Mouse (Mus musculus): ENCODE measurements around the gene Atxn1.

The Atxn1 gene

DNA sequence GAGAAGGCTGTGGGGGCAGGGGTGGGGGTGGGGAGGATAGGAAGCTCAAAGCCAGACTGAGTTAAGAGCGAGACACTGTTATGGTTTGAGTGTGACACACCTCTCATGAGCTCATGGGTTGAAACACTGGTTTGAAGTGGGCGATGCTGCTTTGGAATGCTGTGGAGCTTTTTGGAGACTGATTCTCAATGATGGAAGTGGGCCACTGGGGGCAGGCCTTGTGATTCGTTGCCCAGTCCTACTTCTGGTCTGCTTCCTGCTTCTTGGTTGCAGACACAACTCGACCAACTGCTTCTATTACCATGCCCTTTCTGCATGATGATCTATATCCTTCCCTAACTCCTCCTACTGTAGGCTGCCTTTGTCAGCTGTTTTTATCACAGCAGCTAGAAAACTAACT, 216.1 kb downstream of the Atxn1 start:
- ChIA-PET CTCF (interaction anchor here in 2 of 4 experiments (1.0 to 1.1 kb wide), 2 partner anchors 135 to 176 kb away, joined by 3 read pairs; no protein-coding TSS in a partner anchor), POLR2A (interaction anchor here in 2 of 4 experiments (0.7 to 0.9 kb wide), 2 partner anchors 18 to 20 kb away, joined by 3 to 4 read pairs; no protein-coding TSS in a partner anchor)

DNA sequence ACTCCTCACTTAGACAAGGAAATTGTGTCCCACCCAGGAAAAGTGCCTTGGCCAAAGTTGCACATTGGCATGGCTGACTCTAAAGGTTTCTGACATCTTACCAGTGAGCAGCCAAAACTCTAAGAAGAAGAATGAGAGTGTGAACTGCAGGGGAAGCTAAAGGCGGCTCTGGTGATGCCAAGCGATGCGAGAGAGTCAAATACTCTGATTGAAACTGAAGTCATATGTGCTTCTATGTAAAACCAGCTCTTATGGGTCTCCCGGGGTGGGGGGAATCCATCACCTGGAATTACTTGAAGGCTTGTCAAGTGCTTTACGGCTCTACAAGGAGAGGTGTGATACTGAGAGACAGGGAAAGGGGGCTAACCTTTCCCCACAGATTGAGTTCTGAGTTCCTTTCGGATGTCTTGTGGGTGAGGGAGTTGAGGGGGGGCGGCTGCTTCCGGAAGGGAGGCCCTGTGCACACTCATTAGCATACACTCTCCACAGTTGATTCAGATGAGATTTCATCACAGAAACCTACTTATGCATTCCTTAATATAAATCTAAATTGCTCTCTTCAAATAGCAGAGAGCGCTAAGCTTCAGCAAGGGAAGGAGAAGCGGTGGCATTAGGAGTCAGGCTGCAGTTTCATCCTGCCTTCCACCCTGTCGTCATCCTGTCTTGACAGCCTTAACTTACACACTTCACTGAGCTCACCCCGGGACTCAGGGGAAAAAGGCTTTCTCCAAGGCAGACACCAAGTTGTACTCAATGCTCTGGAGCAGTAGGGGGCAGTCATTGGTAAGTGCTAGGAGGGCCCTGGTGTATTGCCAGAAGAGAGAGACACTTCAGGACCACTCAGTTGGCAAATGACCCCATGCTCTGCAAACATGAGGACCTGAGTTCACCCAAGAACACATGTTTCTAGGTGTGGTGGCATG, 218.7 kb downstream of the Atxn1 start:
- ChIA-PET POLR2A (interaction anchor here in 2 of 4 experiments (0.5 to 0.7 kb wide), 2 partner anchors 62 to 126 kb away, joined by 3 to 4 read pairs; no protein-coding TSS in a partner anchor), CTCF (interaction anchor here in 1 of 4 experiments (0.5 to 0.6 kb wide), 2 partner anchors 191 to 200 kb away, joined by 3 read pairs; no protein-coding TSS in a partner anchor)

GRCm38 (mm10) chr13:45744803-45745432, 219.9 kb downstream of the Atxn1 start:
- POLR2A ChIA-PET: interaction anchor here in 2 of 4 experiments (0.7 to 1.0 kb wide), 4 partner anchors 16 to 842 kb away, joined by 3 to 9 read pairs (median 4); no protein-coding TSS in a partner anchor

DNA sequence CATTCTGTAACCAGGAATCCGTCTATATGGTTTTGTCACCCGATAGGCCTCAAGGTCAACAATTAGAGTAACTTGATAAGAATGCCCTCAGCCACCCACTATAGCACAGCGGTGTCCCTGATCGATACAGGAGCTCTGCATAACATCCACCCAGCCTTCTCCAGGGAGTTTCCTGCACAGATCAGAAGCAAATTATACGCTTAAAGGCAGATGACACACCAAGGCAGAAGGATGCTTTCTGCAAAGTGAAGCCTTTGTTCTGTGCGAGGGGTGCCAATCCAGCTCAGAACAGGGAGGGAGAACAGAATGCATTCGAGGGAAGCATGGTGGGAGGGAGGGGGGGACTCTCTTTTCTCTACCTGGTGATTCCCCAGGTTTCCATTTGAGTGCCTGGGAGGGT, 221.0 kb downstream of the Atxn1 start:
- CTCF ChIA-PET: no interaction called here
- POLR2A ChIA-PET: interaction anchor here in 1 of 4 experiments (1.3 kb wide), 1 partner anchor 25 kb away, joined by 3 read pairs; no protein-coding TSS in a partner anchor

More at GRCm38 (mm10) chr13:45744803-45745432, 219.9 kb downstream of the Atxn1 start:
- CTCF ChIA-PET: no interaction called here

DNA sequence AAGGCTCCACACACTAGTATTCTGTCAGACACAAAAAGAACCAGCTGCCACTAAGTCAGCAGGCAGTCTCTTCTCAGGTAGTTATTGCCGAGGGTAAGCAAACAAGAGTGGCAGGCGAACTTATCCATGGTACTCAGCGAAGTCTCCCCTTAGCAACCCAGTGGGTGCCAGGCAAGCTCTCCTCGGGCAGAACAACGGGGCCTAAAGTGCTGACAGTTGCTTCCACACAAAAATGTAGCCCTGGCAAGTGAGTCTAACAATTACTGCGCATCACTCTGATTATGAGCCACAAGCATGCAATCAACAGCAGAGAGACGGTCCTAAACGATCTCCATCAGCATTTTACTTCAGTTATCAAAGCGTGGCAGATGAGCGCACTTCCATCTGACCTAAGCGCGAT, 224.4 kb downstream of the Atxn1 start:
- ChIA-PET CTCF (interaction anchor here in 1 of 4 experiments (0.6 kb wide), 1 partner anchor 751 kb away, joined by 3 read pairs; no protein-coding TSS in a partner anchor), POLR2A (interaction anchor here in 1 of 4 experiments (0.5 kb wide), 1 partner anchor 20 kb away, joined by 3 read pairs; no protein-coding TSS in a partner anchor)

GRCm38 (mm10) chr13:45736241-45736640, 228.6 kb downstream of the Atxn1 start:
- POLR2A ChIA-PET: interaction anchor here in 1 of 4 experiments (0.5 kb wide), 1 partner anchor 684 kb away, joined by 5 read pairs; no protein-coding TSS in a partner anchor
- CTCF ChIA-PET: no interaction called here

- CTCF ChIA-PET: no interaction called here
These were observed 229.0 kb downstream of the Atxn1 start for GRCm38 (mm10) chr13:45735802-45736201.

DNA sequence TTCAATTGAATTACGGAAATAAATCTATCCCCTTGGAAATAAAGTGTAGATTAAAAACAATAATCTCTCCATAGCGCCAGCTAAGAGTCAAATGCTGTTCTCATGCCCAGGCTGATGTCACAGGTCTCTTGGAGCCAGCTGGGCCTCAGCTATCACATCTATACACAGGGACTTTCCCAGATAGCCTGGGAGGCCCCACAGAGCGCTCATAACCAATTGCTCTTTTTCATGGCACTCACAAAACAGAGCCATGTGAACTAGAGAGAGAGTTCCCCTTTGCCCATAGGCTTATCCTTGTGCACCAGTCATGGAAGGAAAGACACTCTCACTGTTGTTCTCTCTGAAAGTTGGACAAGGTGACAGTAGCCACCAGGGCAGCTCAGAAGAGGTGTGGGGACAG, 230.3 kb downstream of the Atxn1 start:
- CTCF ChIA-PET: no interaction called here
- POLR2A ChIA-PET: no interaction called here

More at GRCm38 (mm10) chr13:45735802-45736201, 229.0 kb downstream of the Atxn1 start:
- POLR2A ChIA-PET: no interaction called here

GRCm38 (mm10) chr13:45732590-45732989, 232.2 kb downstream of the Atxn1 start:
- ChIA-PET POLR2A (interaction anchor here in 1 of 4 experiments (0.9 kb wide), 1 partner anchor 18 kb away, joined by 3 read pairs; no protein-coding TSS in a partner anchor), CTCF (no interaction called here)

DNA sequence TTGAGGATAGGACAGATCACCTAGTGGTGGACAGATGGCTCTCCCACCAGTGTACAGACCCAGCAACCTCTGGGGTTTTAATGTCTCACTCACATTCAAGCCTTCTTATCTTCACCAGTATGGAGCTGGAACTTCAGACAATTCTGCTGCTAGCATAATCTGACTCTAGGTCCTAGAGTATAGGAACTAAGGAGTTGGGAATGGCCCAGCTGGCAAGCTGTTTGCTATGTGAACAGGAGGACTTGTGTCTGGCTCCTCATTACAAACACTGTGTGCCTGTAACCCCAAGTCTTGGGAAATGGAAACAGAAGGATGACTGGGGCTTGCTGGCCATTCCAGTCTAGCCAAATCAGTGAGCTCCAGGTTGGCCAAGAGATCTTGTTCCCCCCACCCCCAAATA, 237.9 kb downstream of the Atxn1 start:
- ChIA-PET CTCF (no interaction called here), POLR2A (interaction anchor here in 1 of 4 experiments (1.1 kb wide), 1 partner anchor 8 kb away, joined by 3 read pairs; no protein-coding TSS in a partner anchor)

DNA sequence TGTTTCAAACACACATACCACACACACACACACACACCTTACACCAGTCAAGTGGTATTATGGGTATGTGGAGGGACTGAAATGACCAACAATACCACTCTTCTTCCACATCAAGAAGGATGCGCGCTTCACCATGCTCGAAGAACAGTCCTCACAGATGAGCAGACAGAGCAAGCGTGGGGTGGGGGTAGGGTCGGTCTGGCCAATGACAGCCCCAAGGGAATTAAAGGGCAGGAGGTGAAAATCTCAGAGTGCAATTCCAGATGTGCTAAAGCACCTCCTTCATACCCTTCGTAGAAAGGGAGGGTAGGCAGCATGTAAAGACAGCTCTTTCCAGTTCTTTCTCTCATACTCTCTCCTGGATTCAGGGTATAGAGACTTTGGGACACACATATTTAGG, 238.6 kb downstream of the Atxn1 start:
- POLR2A ChIA-PET: interaction anchor here in 1 of 4 experiments (0.6 kb wide), 1 partner anchor 18 kb away, joined by 9 read pairs; no protein-coding TSS in a partner anchor
- CTCF ChIA-PET: no interaction called here

DNA sequence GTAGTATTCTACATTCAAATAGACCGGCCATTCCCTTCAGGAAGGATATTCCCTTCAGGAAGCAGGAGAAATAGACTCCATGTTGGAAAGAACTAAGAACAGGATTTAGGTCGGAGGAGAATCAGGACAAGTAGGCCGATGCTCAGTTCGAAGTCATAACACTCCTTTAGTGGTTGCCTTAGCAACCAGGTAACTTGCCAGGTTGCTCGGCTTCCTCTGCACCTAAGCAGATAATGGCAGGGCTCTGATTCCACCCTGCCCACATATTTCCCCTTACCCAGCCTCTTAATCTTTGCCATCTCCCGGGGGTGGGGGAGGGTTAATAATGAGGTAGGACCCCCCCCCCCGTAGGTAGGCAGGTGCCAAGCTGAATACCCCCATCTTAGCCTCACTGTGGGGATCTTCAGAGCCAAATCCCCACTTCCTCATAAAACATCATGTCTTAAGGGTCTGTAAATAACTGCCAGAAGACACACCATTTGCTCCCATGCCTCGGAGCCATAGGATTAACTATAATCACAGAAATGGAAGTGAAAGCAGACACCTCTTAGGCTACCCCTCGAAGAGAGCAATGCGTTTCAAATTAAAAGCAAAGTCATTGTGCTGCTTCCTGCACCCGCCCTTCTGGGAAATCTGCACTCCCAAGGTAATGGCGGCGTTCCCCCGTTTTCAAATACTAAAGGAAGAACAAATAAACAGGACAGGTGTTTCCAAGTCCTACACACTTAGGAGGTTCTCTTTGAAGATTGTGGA, 240.1 kb downstream of the Atxn1 start:
- ChIA-PET POLR2A (no interaction called here), CTCF (no interaction called here)

- ChIA-PET POLR2A (no interaction called here), CTCF (no interaction called here)
These were observed 241.9 kb downstream of the Atxn1 start for GRCm38 (mm10) chr13:45722885-45723284.

DNA sequence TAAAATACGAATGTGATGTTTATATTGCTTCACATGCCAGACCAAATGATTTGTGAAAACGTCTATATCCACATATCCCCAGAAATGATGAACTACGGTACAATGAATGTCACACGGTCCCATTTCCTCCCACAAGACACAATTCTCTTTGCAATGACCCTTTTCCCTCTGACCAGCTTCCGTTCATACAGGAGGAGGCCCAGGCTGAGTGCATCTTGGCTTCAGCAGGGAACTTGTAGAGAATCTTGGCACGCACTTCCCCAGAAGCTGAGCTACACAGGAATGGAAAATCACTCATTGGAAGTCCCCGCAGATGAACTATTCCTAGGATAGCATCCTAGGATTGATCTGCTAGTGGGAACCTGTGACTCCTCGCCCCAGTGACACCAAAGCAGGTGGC, 243.2 kb downstream of the Atxn1 start:
- ChIA-PET CTCF (no interaction called here), POLR2A (interaction anchor here in 1 of 4 experiments (1.4 kb wide), 1 partner anchor 10 kb away, joined by 3 read pairs; no protein-coding TSS in a partner anchor)

- CTCF ChIA-PET: interaction anchor here in 2 of 4 experiments (0.5 to 0.6 kb wide), 3 partner anchors 32 to 149 kb away, joined by 3 to 5 read pairs (median 4); no protein-coding TSS in a partner anchor
- POLR2A ChIA-PET: interaction anchor here in 2 of 4 experiments (0.8 to 1.7 kb wide), 10 partner anchors 9 to 95 kb away, joined by 3 to 7 read pairs (median 3); no protein-coding TSS in a partner anchor
These were observed 246.0 kb downstream of the Atxn1 start for GRCm38 (mm10) chr13:45718850-45719249.

- CTCF ChIA-PET: interaction anchor here in 1 of 4 experiments (0.6 kb wide), 1 partner anchor 595 kb away, joined by 3 read pairs; no protein-coding TSS in a partner anchor
These were observed 249.1 kb downstream of the Atxn1 start for GRCm38 (mm10) chr13:45715583-45716180.

GRCm38 (mm10) chr13:45710041-45710440, 254.8 kb downstream of the Atxn1 start:
- ChIA-PET POLR2A (interaction anchor here in 1 of 4 experiments (0.7 kb wide), 1 partner anchor 19 kb away, joined by 4 read pairs; no protein-coding TSS in a partner anchor), CTCF (no interaction called here)

More at GRCm38 (mm10) chr13:45715583-45716180, 249.1 kb downstream of the Atxn1 start:
- POLR2A ChIA-PET: no interaction called here

DNA sequence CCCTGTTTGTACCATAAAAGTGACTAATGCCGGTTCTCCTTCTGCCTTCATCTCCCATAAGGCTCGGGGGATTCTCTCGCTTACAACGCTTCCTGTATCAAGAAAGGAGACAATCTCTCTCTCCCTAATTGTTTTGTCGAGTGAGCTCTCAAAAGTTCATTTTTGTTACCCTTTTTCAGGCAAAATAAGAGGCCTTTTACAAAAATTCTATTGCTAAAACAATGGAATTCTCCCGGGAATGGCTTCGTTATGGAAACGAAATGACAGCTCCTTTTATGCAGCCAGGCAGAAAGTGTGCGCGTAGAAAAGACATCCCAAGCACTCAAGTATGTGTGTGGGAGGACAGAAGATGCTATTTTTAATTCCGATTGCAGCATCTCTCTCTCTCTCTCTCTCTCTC, 255.4 kb downstream of the Atxn1 start:
- POLR2A ChIA-PET: no interaction called here
- CTCF ChIA-PET: interaction anchor here in 1 of 4 experiments (0.7 kb wide), 1 partner anchor 190 kb away, joined by 3 read pairs; no protein-coding TSS in a partner anchor

Measured in embryonic stem cell, embryonic (primary cell).